Mouse (Mus musculus): ENCODE data around the gene Sprr2b.
"Not testable (repeated sequence)": the region's sequence is repeated elsewhere in the genome, so short reads cannot be mapped to it uniquely, and the experiment has no call there.

- not testable (repeated sequence) for TF ChIP-seq CTCF (IDR thresholded peaks at IDR 0.05; ENCODE audit: borderline replicate concordance, insufficient read depth, low read length); POLR2A (IDR thresholded peaks at IDR 0.05; ENCODE audit: low read depth, low read length)
These were observed 27.9 kb upstream of the Sprr2b start for GRCm38 (mm10) chr3:92288489-92288888.

All from embryonic fibroblast, embryonic 13.5 days (primary cell).